Mouse (Mus musculus) liver, embryonic 14.5 days (tissue): ENCODE measurements around the gene Tnr.

ENCODE experiments used
- CTCF ChIP-seq: IDR thresholded peaks from 2 replicates; pipeline ENCODE4 v1.5.1; 2016; ENCODE audit warnings: antibody characterized with exemption, low read depth, control low read depth
- EP300 ChIP-seq: IDR thresholded peaks from 2 replicates; pipeline ENCODE4 v1.6.1; 2016; ENCODE audit warnings: antibody characterized with exemption, low read depth

GRCm38 (mm10) chr1:159835126-159835525 is 311.6 kb downstream of the Tnr start:
- TF ChIP-seq CTCF (no peak), EP300 (no peak)
